Mouse (Mus musculus): ENCODE results near the gene Ptprs. TPM values are rescaled to one million over a fixed set of nuclear protein-coding genes. Genes with fewer than 3 reads are reported as not detected.
A peak's percentile ranks its signal among the peaks of the same experiment; 100 is the strongest.

Ptprs gene
- polyA plus RNA-seq, 3 experiments from 2014 or later = 7.2 to 10.9 (median 8.8) TPM

DNA sequence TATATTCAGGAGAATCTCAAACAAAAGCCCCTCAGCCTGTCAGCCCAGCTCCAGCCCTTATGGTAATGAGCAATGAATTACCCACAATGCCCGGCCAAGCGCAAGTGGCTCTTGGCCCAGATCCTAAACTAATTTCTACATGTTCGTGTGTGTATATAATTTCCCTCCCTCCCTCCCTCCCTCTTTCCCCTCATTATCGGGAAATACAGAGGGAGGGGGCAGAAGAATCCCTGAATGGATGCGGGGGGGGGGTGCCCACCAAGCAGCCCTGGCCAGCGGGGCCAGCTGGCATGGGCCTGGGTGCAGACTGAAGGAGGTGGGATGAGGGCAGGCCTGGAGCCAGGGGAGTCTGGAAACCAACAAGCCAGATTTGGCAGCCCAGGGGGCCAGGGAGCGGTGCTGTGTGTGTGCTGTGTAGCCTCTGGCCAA, 8.8 kb downstream of the Ptprs start:
- no peak for ATAC-seq

- ATAC-seq = no peak
Measured at GRCm38 (mm10) chr17:56466747-56467146, 9.5 kb downstream of the Ptprs start.

- ATAC-seq = no peak
Measured at GRCm38 (mm10) chr17:56464817-56465216, 11.5 kb downstream of the Ptprs start.

DNA sequence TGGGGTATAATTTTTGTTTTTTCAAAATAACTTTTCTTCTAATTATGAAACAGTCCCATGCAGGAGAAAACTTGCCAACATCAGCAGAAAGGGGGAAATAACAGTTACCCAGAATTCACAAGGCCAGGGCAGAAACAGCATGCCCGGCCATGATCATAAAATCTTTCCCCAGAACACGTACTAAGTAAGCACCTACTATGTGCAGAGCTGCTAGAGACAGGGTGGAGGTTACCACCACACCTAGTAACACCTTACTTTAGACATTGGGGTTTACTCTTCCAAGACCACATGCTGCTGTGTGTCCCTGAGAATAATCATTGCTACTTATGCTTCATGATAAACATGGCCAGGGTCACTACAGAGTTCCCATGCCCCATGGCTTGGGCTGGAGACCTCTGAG, 11.9 kb downstream of the Ptprs start:
- no peak for ATAC-seq

DNA sequence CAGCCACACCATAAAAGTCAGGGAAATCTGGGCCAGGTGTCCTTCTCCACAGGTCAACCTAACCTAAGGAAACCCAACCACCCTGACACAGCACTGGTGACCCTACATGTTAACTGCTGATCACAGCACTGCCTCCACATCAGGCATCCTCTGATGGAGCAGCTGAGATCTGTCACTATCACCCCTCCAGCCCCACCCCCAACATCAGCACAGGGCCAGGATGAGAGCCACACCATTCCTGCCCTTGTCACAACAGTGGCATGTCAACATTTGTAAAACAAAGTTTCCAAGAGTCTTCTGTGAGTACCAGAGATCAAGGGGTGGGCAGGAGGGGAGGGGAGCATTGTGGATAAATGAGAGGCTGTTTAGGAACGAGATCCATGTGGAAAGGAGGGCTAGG, 12.8 kb downstream of the Ptprs start:
- no peak for ATAC-seq

GRCm38 (mm10) chr17:56462835-56463455, 13.3 kb downstream of the Ptprs start:
- ATAC-seq = no peak

- peak; percentile 84 for ATAC-seq
Measured at GRCm38 (mm10) chr17:56461771-56462743, 14.2 kb downstream of the Ptprs start.

GRCm38 (mm10) chr17:56460876-56461275, 15.4 kb downstream of the Ptprs start:
- no peak for ATAC-seq

DNA sequence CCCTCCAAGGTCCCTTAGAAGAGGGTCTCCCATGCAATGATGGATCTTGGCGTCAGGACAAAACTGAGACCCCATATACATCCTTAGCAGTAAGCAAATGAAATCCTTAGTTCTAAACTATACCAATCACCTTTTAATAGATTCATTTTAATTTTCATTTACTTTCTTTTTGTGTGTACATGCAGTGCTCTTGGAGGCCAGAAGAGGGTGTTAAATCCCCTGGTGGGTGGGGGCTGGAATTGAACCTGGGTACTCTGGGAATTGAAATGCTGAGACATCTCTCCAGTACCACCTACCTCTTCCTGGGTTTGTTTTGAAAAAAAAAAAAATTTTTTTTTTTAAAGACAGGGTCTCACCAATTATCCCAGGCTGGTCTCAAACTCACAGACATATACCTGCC, 18.8 kb downstream of the Ptprs start:
- no peak for ATAC-seq

DNA sequence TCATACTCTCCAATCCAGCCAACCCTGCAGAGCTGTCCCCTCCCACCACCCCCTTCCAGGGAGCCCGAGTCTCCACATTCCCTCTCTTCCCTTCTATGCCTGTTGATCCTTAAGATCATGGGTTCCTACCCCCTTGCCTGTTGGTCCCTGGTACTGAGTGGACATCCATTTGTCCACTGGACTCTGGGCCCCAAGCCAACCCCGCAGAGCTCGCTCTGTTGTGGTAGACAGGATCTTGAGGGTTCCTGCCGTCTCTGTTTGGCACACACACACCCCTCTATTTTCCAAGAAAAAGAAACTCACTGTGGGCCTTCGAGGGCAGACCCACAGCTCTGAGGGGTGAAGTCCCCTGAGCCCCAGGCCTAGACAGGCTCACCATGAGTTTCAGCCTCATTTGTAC, 19.9 kb downstream of the Ptprs start:
- ATAC-seq = no peak

DNA sequence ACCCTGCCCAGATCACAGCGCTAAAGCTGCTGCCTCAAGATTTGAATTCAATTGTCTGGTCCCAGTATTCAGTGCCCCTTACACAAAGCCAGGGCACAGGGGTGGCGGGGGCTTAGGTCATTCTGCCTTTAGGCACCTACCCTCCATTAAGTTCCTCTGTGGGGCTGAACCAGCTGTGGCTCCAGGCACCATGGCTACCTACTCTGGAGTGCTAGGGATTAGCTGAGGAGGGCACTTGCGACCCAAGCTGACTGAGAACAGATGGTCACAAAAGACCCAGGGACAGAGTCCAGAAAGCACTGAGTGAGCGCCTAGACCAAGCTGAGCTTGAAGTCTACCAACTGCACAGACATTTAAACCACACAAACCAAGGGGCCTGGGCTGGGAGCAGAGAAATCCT, 22.6 kb downstream of the Ptprs start:
- no peak for ATAC-seq

GRCm38 (mm10) chr17:56453251-56453650, 23.0 kb downstream of the Ptprs start:
- no peak for ATAC-seq

- ATAC-seq = no peak
Measured at GRCm38 (mm10) chr17:56447716-56448115, 28.6 kb downstream of the Ptprs start.

DNA sequence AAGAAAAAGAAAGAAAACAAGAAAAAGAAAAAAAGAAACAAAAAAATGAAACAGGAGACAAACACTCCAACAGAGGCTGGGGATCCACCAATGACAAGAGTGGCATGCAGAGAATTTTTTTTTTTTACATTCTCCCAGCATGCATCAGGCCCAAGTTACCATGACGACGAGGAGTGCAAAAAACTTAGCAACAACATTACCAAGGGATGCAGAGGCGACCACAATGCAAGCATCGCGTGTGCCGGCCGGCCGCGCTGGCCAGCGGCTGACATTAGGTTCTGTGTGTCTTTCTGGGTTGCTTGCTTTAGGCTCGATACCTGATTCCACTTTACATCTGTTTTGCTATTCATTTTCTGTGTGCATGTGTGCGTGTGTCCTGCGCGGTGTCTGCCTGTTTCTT, 30.9 kb downstream of the Ptprs start:
- peak; percentile 46 for ATAC-seq

- no peak for ATAC-seq
Measured at GRCm38 (mm10) chr17:56444771-56445170, 31.5 kb downstream of the Ptprs start.

- peak; percentile 72 for ATAC-seq
Measured at GRCm38 (mm10) chr17:56443341-56443795, 32.9 kb downstream of the Ptprs start.

DNA sequence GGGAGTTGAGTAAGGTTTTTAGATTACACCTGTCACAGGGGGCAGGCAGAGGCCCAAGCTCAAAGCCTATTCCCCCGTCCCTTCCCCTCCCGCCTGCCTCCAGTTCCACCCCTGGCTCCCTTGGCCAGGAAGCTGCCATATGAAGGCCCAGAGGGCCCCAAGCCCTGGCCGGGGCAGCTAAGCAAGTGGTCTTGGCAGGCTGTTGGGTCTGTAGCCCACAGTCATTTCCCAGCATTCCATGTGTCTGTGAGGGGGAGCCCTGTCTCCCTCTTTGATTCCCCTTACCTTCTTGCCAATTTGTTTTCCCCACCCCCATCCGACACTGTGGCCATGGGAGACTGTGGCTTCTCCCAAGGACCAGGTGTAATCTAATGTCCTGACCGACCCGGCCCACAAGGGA, 34.0 kb downstream of the Ptprs start:
- no peak for ATAC-seq

GRCm38 (mm10) chr17:56439731-56440460, 36.4 kb downstream of the Ptprs start:
- ATAC-seq = no peak

DNA sequence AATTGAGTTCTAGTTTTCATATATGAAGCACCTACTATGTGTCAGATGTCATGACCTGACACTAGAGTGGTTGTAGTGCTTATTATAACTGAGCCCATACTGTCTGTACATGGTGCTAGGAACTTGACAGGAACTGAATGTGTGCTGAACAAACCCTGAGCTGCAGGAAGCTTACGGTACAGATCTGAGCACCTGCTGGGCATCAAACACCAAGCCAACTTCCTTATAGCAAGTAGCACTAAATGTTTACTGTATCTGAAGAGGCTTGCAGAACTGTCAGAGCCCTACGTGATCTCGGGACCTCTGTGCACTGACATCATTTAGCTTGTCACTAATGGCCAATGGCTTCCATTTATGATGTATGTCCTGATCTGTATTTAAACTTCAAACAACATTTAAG, 44.7 kb downstream of the Ptprs start:
- no peak for ATAC-seq

- no peak for ATAC-seq
Measured at GRCm38 (mm10) chr17:56427857-56428256, 48.4 kb downstream of the Ptprs start.

GRCm38 (mm10) chr17:56425941-56426340, 50.3 kb downstream of the Ptprs start:
- ATAC-seq = no peak

DNA sequence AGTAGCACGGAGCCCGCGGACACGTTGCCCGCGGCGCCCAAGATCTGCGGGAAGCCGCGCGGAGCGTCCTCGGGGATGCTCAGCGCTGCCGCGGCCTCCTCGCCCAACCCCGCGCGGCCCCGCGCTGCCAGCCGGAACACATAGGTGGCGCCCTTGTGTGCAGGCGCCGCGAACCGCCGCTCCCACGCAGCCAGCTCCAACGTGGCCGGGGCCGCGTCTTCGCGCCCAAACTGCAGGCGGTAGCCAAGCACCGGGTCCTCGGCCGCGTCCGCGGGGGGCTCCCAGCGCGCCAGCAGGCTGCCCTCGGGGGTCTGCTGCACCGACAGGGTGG, 50.7 kb downstream of the Ptprs start:
- peak; percentile 83 for ATAC-seq

Data from inflammation-experienced regulatory T-cells, adult 6 months (primary cell).